Mouse (Mus musculus) ovary, adult 2 months (tissue): ENCODE measurements around the gene Hist1h2bb. TPM values are rescaled to one million over a fixed set of nuclear protein-coding genes. Genes with fewer than 3 reads are reported as not detected.

ENCODE experiments used
- polyA plus RNA-seq: library from polyadenylated mRNA; depleted of rRNA; stranded (reverse); fragments of >200 nt; gene quantifications from 2 replicates; pipeline ENCODE4 v1.2.3, GENCODE M21; 2012; rRNA removed

Hist1h2bb gene
- polyA plus RNA-seq, result 18.2 and 27.3 TPM in 2 replicates

GRCm38 (mm10) chr13:23746201-23747080 is at the start of gene Hist1h2bb:
Hist1h2bb (plus strand) TSS chr13:23746734.

GRCm38 (mm10) chr13:23698300-23698693 is 48.2 kb upstream of the Hist1h2bb start, which contains the start of gene Hist1h4c:
Hist1h4c (minus strand) TSS chr13:23698454.

GRCm38 (mm10) chr13:23710374-23711089 is 36.0 kb upstream of the Hist1h2bb start, which contains the start of gene Hfe:
Hfe (minus strand) TSS chr13:23710854.

GRCm38 (mm10) chr13:23738677-23739068 is 7.9 kb upstream of the Hist1h2bb start, which contains the start of gene Hist1h1c:
Hist1h1c (plus strand) TSS chr13:23738808.

GRCm38 (mm10) chr13:23745381-23746161 is 963 bp upstream of the Hist1h2bb start, which contains the start of gene Hist1h3c:
Hist1h3c (minus strand) TSS chr13:23745602.

GRCm38 (mm10) chr13:23750839-23751477 is 4.4 kb downstream of the Hist1h2bb start, which contains the start of gene Hist1h2ab:
Hist1h2ab (plus strand) TSS chr13:23751126.

GRCm38 (mm10) chr13:23752067-23752741 is 5.7 kb downstream of the Hist1h2bb start, which contains the start of gene Hist1h3b:
Hist1h3b (plus strand) TSS chr13:23752267.

GRCm38 (mm10) chr13:23756790-23757189 is 10.3 kb downstream of the Hist1h2bb start, which contains the start of gene Hist1h4b:
Hist1h4b (plus strand) TSS chr13:23757013.

GRCm38 (mm10) chr13:23760972-23761864 is 14.7 kb downstream of the Hist1h2bb start, which contains the start of gene Hist1h4a:
Hist1h4a (minus strand) TSS chr13:23761230.

GRCm38 (mm10) chr13:23761871-23762821 is 15.6 kb downstream of the Hist1h2bb start, which contains the start of gene Hist1h3a:
Hist1h3a (minus strand) TSS chr13:23762386.

GRCm38 (mm10) chr13:23763586-23764323 is 17.2 kb downstream of the Hist1h2bb start, which contains the start of gene Hist1h1a:
Hist1h1a (plus strand) TSS chr13:23763666.

GRCm38 (mm10) chr13:23769613-23770012 is 23.1 kb downstream of the Hist1h2bb start, which contains the start of gene Trim38:
Trim38 (plus strand) TSS chr13:23769913.

Other genes with a start within 250 kb of the Hist1h2bb start
- 61.1 and 64.4 TPM in 2 replicates for gene Hist1h4h, start 215.7 kb upstream of the Hist1h2bb start, polyA plus RNA-seq
- 294 and 1,013 TPM in 2 replicates for gene Hist1h2af, start 212.8 kb upstream of the Hist1h2bb start, polyA plus RNA-seq
- gene Hist1h3g, start 211.3 kb upstream of the Hist1h2bb start, polyA plus RNA-seq, result 48.3 and 64.0 TPM in 2 replicates
- gene Hist1h2bh, start 203.3 kb upstream of the Hist1h2bb start, polyA plus RNA-seq, result 5.4 and 6.9 TPM in 2 replicates
- gene Hist1h3f, start 202.7 kb upstream of the Hist1h2bb start, polyA plus RNA-seq, result 11.5 and 15.6 TPM in 2 replicates
- 11.2 and 13.2 TPM in 2 replicates for gene Hist1h4f, start 195.1 kb upstream of the Hist1h2bb start, polyA plus RNA-seq
- 0.21 and 0.27 TPM in 2 replicates for gene Hist1h1d, start 193.5 kb upstream of the Hist1h2bb start, polyA plus RNA-seq
- 47.5 and 78.7 TPM in 2 replicates for gene Hist1h3e, start 184.4 kb upstream of the Hist1h2bb start, polyA plus RNA-seq
- gene Hist1h2ae, start 175.5 kb upstream of the Hist1h2bb start, polyA plus RNA-seq, result 24.2 and 35.8 TPM in 2 replicates
- gene Hist1h2bg, start 175.3 kb upstream of the Hist1h2bb start, polyA plus RNA-seq, result 52.2 and 87.2 TPM in 2 replicates
- 15.9 and 25.7 TPM in 2 replicates for gene Hist1h2bf, start 172.5 kb upstream of the Hist1h2bb start, polyA plus RNA-seq
- 17.3 and 24.2 TPM in 2 replicates for gene Hist1h2ad, start 172.4 kb upstream of the Hist1h2bb start, polyA plus RNA-seq
- gene Hist1h3d, start 171.0 kb upstream of the Hist1h2bb start, polyA plus RNA-seq, result 18.4 and 28.3 TPM in 2 replicates
- 10.1 and 14.2 TPM in 2 replicates for gene Hist1h4d, start 165.1 kb upstream of the Hist1h2bb start, polyA plus RNA-seq
- gene Hist1h2be, start 125.6 kb upstream of the Hist1h2bb start, polyA plus RNA-seq, result 2.6 and 3.4 TPM in 2 replicates
- gene Hist1h1e, start 124.2 kb upstream of the Hist1h2bb start, polyA plus RNA-seq, result 2.3 and 2.7 TPM in 2 replicates
- gene Hist1h2ac, start 62.8 kb upstream of the Hist1h2bb start, polyA plus RNA-seq, result 2.6 and 3.1 TPM in 2 replicates
- 251 and 289 TPM in 2 replicates for gene Hist1h2bc, start 62.5 kb upstream of the Hist1h2bb start, polyA plus RNA-seq
- gene Hist1h1t, start 50.9 kb upstream of the Hist1h2bb start, polyA plus RNA-seq, result not detected in 2 replicates
- 9.0 and 13.0 TPM in 2 replicates for gene Hist1h4c, start 48.3 kb upstream of the Hist1h2bb start, polyA plus RNA-seq
- 11.5 and 18.9 TPM in 2 replicates for gene Hfe, start 35.9 kb upstream of the Hist1h2bb start, polyA plus RNA-seq
- gene Hist1h1c, start 7.9 kb upstream of the Hist1h2bb start, polyA plus RNA-seq, result 35.1 and 42.3 TPM in 2 replicates
- 43.8 and 64.9 TPM in 2 replicates for gene Hist1h3c, start 1.1 kb upstream of the Hist1h2bb start, polyA plus RNA-seq
- gene Hist1h2ab, start 4.4 kb downstream of the Hist1h2bb start, polyA plus RNA-seq, result 36.8 and 63.0 TPM in 2 replicates
- 36.8 and 58.4 TPM in 2 replicates for gene Hist1h3b, start 5.5 kb downstream of the Hist1h2bb start, polyA plus RNA-seq
- 6.5 and 10.1 TPM in 2 replicates for gene Hist1h4b, start 10.3 kb downstream of the Hist1h2bb start, polyA plus RNA-seq
- 17.5 and 20.9 TPM in 2 replicates for gene Hist1h4a, start 14.5 kb downstream of the Hist1h2bb start, polyA plus RNA-seq
- 37.1 and 48.7 TPM in 2 replicates for gene Hist1h3a, start 15.7 kb downstream of the Hist1h2bb start, polyA plus RNA-seq
- 0.79 and 1.0 TPM in 2 replicates for gene Hist1h1a, start 16.9 kb downstream of the Hist1h2bb start, polyA plus RNA-seq
- gene Trim38, start 23.2 kb downstream of the Hist1h2bb start, polyA plus RNA-seq, result 0.09 TPM in 1 of 2 replicates, not detected in the other
- 0.09 TPM in 1 of 2 replicates, not detected in the other for gene Slc17a2, start 60.3 kb downstream of the Hist1h2bb start, polyA plus RNA-seq
- gene Slc17a3, start 92.7 kb downstream of the Hist1h2bb start, polyA plus RNA-seq, result not detected in 2 replicates
- gene Slc17a1, start 121.0 kb downstream of the Hist1h2bb start, polyA plus RNA-seq, result not detected in 2 replicates
- 0.09 TPM in 1 of 2 replicates, not detected in the other for gene Slc17a4, start 168.3 kb downstream of the Hist1h2bb start, polyA plus RNA-seq
- gene Hist1h2ba, start 187.4 kb downstream of the Hist1h2bb start, polyA plus RNA-seq, result not detected in 2 replicates
- 2.5 and 4.9 TPM in 2 replicates for gene Hist1h2aa, start 187.7 kb downstream of the Hist1h2bb start, polyA plus RNA-seq
- gene Scgn, start 244.5 kb downstream of the Hist1h2bb start, polyA plus RNA-seq, result not detected in 2 replicates